Mouse (Mus musculus) CD4-positive naive resting alpha-beta T cell, adult 57 days (primary cell): ENCODE data around the gene Smok3a. TPM values are rescaled to one million over a fixed set of nuclear protein-coding genes. Genes with fewer than 3 reads are reported as not detected.

Experiments used
- total RNA-seq: library from RNA; stranded (reverse); gene quantifications from one replicate; pipeline ENCODE4 v1.2.4, GENCODE M21; 2023

The Smok3a gene
- total RNA-seq: not detected

DNA sequence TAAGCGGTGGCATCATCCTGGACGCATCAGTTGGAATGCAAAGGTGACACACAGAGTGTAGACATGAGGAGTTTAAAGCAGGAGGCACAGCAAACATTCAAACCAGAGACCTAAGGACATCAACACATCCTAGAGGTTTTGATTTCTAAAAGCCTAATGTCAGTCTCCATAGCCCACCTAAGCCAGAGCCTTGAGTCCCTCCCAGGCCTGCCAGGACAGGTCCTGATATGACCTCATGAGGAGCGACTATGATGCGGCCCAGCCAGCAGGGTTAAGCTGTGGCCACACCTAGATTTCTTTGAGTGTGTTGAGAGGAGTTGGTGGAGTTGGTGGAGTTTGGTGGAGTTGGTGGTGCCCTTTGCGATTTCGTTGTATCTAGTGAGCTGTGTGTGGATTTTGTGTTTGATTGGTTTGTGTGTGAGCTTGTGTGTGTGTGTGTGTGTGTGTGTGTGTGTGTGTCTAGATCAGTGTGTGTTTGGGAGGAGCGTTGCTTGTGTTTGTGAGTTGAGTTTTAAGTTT lies at the start of gene Smok3a, which contains the start of gene Smok3b:
Gene Smok3a, plus strand, starts transcription at position 301 of the 519 bp plus-strand sequence.
Gene Smok3b, plus strand, starts transcription at position 469 of the 519 bp plus-strand sequence.

DNA sequence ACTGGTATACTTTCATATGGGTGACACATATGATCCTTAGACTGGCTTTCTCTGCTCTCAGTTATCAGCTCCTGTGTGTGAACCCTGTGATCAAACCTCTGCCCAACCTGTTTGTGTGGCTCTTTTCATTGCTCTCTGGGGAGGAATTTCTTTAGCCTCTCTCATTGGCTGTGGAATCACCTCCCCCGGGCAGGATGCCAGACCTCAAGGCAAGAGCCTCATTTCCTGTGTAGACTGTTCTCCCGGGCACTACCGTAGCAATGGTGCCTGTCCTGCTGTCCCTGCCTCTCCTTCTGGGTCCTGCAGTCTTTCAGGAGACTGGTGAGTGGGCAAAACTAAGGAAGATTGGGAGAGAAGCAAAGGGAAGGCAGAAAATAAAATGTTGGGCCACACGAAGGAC lies 39.8 kb upstream of the Smok3a start, which contains the start of gene Azgp1:
Gene Azgp1, plus strand, starts transcription at position 221 of the 400 bp plus-strand sequence.

DNA sequence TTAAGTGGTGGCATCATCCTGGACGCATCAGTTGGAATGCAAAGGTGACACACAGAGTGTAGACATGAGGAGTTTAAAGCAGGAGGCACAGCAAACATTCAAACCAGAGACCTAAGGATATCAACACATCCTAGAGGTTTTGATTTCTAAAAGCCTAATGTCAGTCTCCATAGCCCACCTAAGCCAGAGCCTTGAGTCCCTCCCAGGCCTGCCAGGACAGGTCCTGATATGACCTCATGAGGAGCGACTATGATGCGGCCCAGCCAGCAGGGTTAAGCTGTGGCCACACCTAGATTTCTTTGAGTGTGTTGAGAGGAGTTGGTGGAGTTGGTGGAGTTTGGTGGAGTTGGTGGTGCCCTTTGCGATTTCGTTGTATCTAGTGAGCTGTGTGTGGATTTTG lies 31.8 kb downstream of the Smok3a start, which contains the start of gene Smok3c:
Gene Smok3c, plus strand, starts transcription at position 301 of the 400 bp plus-strand sequence.

Other genes with a start within 250 kb of the Smok3a start
- gene Ppp1r35, start 242.4 kb upstream of the Smok3a start, total RNA-seq: 23.3 TPM
- 168 TPM for gene Mepce, start 233.6 kb upstream of the Smok3a start, total RNA-seq
- gene Zcwpw1, start 233.5 kb upstream of the Smok3a start, total RNA-seq: 15.1 TPM
- gene Pilra, start 185.0 kb upstream of the Smok3a start, total RNA-seq: 5.1 TPM
- gene Pilrb1, start 163.2 kb upstream of the Smok3a start, total RNA-seq: 2.1 TPM
- gene Pilrb2, start 149.4 kb upstream of the Smok3a start, total RNA-seq: 1.7 TPM
- not detected for gene Cyp3a13, start 99.6 kb upstream of the Smok3a start, total RNA-seq
- gene Gjc3, start 58.2 kb upstream of the Smok3a start, total RNA-seq: not detected
- not detected for gene Azgp1, start 39.7 kb upstream of the Smok3a start, total RNA-seq
- not detected for gene Smok3b, start 168 bp downstream of the Smok3a start, total RNA-seq
- not detected for gene Smok3c, start 31.9 kb downstream of the Smok3a start, total RNA-seq
- 25.9 TPM for gene Zkscan1, start 63.8 kb downstream of the Smok3a start, total RNA-seq
- gene Zscan21, start 95.6 kb downstream of the Smok3a start, total RNA-seq: 13.7 TPM
- 13.7 TPM for gene Zfp113, start 134.5 kb downstream of the Smok3a start, total RNA-seq
- gene Cops6, start 139.8 kb downstream of the Smok3a start, total RNA-seq: 48.1 TPM
- gene Ap4m1, start 150.7 kb downstream of the Smok3a start, total RNA-seq: 22.8 TPM
- gene Mcm7, start 151.2 kb downstream of the Smok3a start, total RNA-seq: 76.6 TPM
- 26.7 TPM for gene Taf6, start 166.2 kb downstream of the Smok3a start, total RNA-seq
- 16.6 TPM for gene Cnpy4, start 166.2 kb downstream of the Smok3a start, total RNA-seq
- 1.3 TPM for gene Mblac1, start 173.1 kb downstream of the Smok3a start, total RNA-seq
- not detected for gene Nxpe5, start 204.6 kb downstream of the Smok3a start, total RNA-seq
- 32.0 TPM for gene Lamtor4, start 234.2 kb downstream of the Smok3a start, total RNA-seq
- gene BC037034, start 242.8 kb downstream of the Smok3a start, total RNA-seq: 50.8 TPM